Mouse (Mus musculus) gastrocnemius, postnatal 14 days (tissue): ENCODE data around the gene Cand2. TPM values are rescaled to one million over a fixed set of nuclear protein-coding genes. Genes with fewer than 3 reads are reported as not detected.

Experiments used
- DNase-seq: peaks from one replicate; pipeline ENCODE4 v3.0.0; 2021; ENCODE audit warnings: mixed read lengths
- intact Hi-C: fragments of 180-260 bp; cut with DNase I; formaldehyde crosslinking; loops from one replicate; pipeline ENCODE4 v1.15.1; 2025; ENCODE audit warnings: low total_unique reads
- total RNA-seq, 2 experiments: library from RNA; stranded (reverse); gene quantifications; 2 replicates each; pipeline ENCODE4 v1.2.3; 2021

Cand2 gene
- total RNA-seq, 2 experiments from 2014 or later, result 68.1 to 86.4 TPM

GRCm38 (mm10) chr6:115770852-115771251, 3.5 kb upstream of the Cand2 start:
- intact Hi-C loops, result loop anchor here (5.0 kb wide), 1 partner anchor 44 kb away; no protein-coding TSS in a partner anchor

DNA sequence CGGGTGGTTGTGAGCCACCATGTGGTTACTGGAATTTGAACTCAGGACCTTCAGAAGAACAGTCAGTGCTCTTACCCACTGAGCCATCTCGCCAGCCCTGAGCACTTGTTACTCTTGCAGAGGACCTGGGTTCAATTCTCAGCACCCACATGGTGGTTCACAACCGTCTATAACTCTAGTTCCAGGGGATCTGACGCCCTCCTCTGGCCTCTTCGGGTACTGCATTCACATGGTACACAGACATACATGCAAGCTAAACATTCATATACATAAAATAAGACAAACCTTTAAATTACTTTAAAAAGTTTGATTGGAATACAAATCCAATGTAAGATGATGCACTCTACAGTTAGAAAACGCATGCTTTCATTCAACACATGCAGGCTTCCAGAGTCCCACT, 2.1 kb upstream of the Cand2 start:
- intact Hi-C loops, result loop anchor here (5.0 kb wide), 1 partner anchor 45 kb away; no protein-coding TSS in a partner anchor

More at GRCm38 (mm10) chr6:115770852-115771251, 3.5 kb upstream of the Cand2 start:
- DNase-seq, result no peak

GRCm38 (mm10) chr6:115772604-115773003, 1.7 kb upstream of the Cand2 start:
- DNase-seq, result no peak
- intact Hi-C loops, result loop anchor here (5.0 kb wide), 1 partner anchor 45 kb away; no protein-coding TSS in a partner anchor

More for the DNA sequence above, 2.1 kb upstream of the Cand2 start:
- DNase-seq, result no peak

DNA sequence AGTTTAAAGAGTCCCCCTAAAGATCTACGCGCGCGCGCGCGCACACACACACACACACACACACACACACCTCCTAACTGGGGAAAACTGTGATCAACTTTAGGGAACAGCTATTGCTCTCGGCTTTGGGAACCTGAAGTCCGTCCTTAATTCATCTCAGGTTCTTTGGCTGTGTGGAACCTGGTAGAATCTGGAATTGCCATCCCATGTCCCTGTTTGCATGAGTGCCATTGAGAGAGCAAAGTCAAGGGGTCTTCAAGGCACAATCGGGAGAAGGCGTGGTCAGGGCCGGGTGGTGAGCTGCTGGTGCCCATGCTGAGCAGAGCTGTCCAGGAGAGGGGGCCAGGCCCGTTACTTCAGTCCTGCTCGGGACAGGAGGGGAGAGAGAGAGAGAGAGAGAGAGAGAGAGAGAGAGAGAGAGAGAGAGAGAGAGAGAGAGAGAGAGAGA, 348 bp upstream of the Cand2 start:
- intact Hi-C loops, result loop anchor here (5.0 kb wide), 1 partner anchor 47 kb away; no protein-coding TSS in a partner anchor
- peak; percentile 39 for DNase-seq

- peak; percentile 57 for DNase-seq
- intact Hi-C loops, result no loop called here
These were observed 1.5 kb downstream of the Cand2 start for GRCm38 (mm10) chr6:115775838-115776237.

GRCm38 (mm10) chr6:115776363-115776762, 2.0 kb downstream of the Cand2 start:
- intact Hi-C loops, result no loop called here
- no peak for DNase-seq

DNA sequence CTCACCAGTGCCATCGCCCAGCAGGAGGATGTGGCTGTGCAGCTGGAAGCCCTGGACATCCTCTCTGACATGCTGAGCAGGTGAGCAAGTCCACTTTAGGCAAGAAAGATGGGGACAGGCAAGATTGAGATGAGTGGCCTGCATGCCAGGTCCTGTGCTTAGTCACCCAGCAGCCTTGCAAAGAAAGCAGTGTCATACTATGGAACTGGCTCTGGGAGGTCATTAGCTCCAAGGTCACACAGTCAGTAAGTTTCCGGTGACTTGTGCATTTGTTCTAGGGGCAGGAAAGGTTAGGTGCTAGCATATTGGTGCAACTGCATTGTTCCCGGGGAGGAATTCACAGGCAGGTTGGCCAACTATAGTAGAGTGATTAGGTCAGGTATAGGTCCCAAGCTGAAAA, 8.4 kb downstream of the Cand2 start:
- DNase-seq, result no peak

GRCm38 (mm10) chr6:115791016-115791415, 16.7 kb downstream of the Cand2 start:
- intact Hi-C loops, result no loop called here
- DNase-seq, result no peak

More for the DNA sequence above, 8.4 kb downstream of the Cand2 start:
- intact Hi-C loops, result loop anchor here (10.0 kb wide), 1 partner anchor 168 kb away; no protein-coding TSS in a partner anchor

- intact Hi-C loops, result no loop called here
- DNase-seq, result peak; percentile 65
These were observed 17.7 kb downstream of the Cand2 start for GRCm38 (mm10) chr6:115791842-115792686.

- peak; percentile 48 for DNase-seq
- intact Hi-C loops, result no loop called here
These were observed 18.4 kb downstream of the Cand2 start for GRCm38 (mm10) chr6:115792691-115793215.

- intact Hi-C loops, result no loop called here
These were observed 27.5 kb downstream of the Cand2 start for GRCm38 (mm10) chr6:115801811-115802210.

DNA sequence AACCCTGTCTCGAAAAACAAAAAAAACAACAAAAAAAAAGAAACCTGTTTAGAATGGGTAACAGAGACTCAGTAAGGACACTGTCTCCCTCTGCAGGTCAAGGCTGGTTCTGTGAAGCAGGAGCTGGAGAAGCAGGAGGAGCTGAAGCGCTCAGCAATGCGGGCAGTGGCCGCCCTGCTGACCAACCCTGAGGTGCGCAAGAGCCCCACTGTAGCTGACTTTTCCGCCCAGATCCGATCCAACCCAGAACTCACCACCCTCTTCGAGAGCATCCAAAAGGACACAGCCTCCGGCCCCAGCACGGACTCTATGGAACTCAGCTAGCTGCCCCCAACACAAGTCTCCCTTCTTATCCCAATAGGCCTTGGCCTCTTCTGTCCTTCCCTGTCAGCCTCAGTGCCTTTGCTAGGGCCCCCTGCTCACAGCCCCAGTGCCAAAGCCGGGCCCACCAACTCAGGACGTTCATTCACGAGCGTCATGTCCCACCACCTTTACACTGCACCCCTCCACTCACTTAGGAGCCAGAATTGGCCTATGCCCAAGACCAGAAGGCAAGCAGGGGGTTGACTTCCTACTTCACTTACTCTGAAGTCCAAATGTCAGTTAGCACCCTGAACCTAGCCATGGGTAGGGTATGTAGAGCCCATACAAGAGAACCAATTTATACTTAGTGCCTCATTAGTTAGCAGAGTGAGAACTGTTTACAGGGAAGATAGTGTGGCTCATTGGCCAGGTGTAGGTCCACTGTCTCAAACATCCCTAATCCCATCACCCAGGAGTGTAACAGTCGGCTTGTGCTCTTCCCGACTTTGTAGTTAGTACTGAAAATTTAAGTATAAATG, 29.4 kb downstream of the Cand2 start:
- peak; percentile 73 for DNase-seq
- intact Hi-C loops, result no loop called here

More at GRCm38 (mm10) chr6:115801811-115802210, 27.5 kb downstream of the Cand2 start:
- no peak for DNase-seq

DNA sequence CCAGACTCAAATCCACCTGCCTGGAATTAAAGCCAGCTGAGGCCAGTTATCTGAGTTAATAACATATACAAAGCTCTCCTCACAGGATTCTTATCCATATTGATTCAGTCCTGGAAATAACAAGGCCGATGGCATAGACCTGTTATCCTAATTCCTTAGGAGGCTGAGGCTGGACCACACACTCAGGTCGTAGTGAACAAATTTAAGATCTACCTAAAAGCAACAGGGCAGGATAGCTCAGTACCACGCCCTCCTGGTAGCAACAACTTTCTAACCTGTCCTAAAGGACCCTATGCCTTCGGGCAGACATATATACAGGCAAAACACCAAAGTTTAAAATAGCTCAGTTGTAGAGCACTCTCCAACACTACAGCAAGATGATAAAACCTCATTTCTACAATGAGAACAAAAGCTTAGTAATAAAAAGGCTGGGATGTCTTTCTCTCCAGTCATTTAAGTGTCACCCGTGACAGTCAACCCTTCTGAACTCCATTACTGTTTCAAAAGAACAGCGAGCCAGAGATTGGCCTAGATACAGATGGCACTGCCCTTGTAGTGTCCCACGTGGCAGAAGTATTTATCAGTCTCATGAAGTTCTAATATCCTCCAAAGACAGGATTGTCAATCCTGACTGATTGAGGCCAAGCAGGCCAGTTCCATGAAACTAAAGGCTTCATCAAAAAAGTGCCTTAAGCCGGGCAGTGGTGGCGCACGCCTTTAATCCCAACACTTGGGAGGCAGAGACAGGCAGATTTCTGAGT, 30.3 kb downstream of the Cand2 start:
- DNase-seq, result no peak
- intact Hi-C loops, result no loop called here

- DNase-seq, result no peak
- intact Hi-C loops, result no loop called here
These were observed 33.3 kb downstream of the Cand2 start for GRCm38 (mm10) chr6:115807464-115808195.

DNA sequence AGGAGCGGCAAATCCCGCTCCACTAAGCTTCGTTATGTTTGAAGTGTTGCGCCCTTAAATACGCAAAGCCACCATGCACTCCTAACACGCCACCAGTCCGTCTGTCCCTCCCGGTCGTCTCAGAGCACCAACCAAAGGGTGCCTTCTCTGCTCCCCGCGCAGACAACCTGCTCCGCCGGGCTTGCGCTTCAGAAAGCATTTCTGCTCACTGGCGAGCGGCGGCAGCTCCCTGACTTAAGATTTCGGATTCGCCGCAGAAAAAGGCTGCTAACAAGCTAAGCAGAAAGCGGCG, 33.8 kb downstream of the Cand2 start:
- intact Hi-C loops, result no loop called here
- no peak for DNase-seq

DNA sequence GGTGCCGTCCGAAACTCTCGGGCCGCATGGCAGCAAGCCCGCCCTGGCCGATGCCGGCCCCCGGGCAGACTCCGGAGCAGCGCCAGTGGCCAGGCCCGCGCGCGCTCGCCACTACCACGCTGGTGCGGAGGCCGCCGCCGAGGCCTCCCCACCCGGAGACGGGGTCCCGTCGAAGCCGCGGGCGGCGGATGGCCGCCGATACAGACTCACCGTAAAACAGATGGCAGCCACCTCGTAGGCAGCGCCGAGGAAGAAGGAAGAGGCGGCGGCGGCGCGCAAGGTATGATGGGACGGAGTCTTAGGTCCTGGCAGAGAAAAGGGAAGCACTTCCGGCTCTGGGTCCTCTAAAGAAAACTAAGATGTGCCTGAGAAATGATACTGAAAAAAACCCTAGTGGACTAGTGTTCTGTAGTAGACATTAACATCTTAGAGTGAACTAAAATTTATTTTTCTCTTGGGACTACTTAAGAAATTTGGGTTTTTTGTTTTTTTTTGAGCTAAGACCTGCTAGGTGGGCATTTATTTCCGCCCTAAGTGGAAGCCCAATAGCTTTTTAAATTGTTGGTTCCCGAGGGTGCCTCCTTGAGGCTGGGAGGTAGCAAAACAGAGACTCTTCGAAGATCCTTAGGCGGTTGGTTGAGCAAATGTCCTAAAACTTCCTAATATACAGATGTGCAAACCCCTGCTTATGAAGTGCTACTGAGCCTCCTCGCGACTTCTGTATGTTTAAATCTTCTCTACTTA, 34.3 kb downstream of the Cand2 start, which contains the start of gene Rpl32:
TSS of gene Rpl32 (minus strand) at position 260 of the 744 bp plus-strand sequence.
- intact Hi-C loops, result no loop called here
- DNase-seq, result peak; percentile 85

GRCm38 (mm10) chr6:115811606-115812005, 37.3 kb downstream of the Cand2 start:
- intact Hi-C loops, result no loop called here
- no peak for DNase-seq

DNA sequence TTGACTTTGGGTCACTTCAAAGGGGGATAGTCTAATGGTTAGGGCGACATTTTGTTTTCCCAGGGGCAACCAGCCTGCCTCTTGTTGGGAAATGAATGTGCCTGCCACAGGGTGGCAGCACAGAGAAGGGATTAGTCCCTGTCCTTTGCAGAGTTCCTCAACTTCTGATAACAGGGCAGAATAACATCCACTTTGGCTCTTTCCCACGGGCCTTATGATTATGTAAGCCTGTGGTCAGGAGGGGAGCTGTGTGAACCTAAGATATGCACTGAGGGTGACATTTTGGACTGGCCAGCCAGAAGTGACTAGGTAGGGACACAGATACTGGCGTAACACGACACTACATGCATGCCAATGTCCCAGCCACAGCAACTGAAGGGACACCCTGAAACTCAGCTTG, 39.8 kb downstream of the Cand2 start:
- peak; percentile 61 for DNase-seq
- intact Hi-C loops, result no loop called here
